Mouse (Mus musculus) E14TG2a.4 (cell line): ENCODE measurements at regions not wholly inside any gene's neighbourhood (a gene's known extent, or its start where the extent isn't known, plus 50 kb on each side); places are given as distances from the start of the nearest gene placed in this dataset.

ENCODE experiments used
- CTCF ChIP-seq: conservative IDR thresholded peaks from 2 replicates; pipeline ENCODE4 v1.5.1; 2014; ENCODE audit warnings: low read length
- NANOG ChIP-seq: IDR thresholded peaks from 2 replicates; pipeline ENCODE4 v1.6.1; 2014; ENCODE audit warnings: borderline replicate concordance, low read length, mixed read lengths
- POU5F1 ChIP-seq: IDR thresholded peaks from 2 replicates; pipeline ENCODE4 v1.6.1; 2014; ENCODE audit warnings: low read length, borderline replicate concordance

DNA sequence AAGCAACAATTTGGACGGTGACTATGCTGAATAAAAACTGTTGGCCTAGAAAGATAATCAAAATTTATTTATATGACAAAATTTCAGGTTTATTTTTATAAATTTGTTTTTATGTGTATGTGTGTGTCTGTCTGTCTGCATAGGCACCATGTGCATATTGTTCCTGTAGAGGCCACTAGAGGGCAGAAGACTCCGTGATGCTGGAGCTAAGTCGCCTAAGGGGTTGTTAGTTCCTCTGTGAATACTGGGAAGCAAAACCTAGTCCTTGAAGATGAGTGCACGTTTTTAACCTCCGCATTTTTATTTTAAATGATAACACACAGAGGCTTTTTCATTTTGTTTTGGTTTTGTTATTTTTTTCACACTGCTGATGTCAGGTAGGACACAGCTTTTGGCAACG, 105.3 kb upstream of the Nudt11 start:
- TF ChIP-seq CTCF (peak; percentile 41), POU5F1 (no peak), NANOG (no peak)
